Mouse (Mus musculus) liver, adult 2 months (tissue): ENCODE results near the gene Hist1h2ag.

Experiments used
- CTCF ChIP-seq: fragments of 200-500 bp; IDR thresholded peaks from 2 replicates; pipeline ENCODE4 v1.5.1; 2011; ENCODE audit warnings: low read depth, low read length, control low read depth
- POLR2A ChIP-seq: fragments of 200-500 bp; IDR thresholded peaks from 2 replicates; pipeline ENCODE4 v1.6.1; 2011; ENCODE audit warnings: low read length, control low read depth; ENCODE audit not compliant: insufficient read depth; ENCODE audit errors: extremely low read depth

GRCm38 (mm10) chr13:21999147-21999546, 43.6 kb downstream of the Hist1h2ag start:
- TF ChIP-seq POLR2A (no peak), CTCF (no peak)
